Mouse (Mus musculus) heart, postnatal 36 days (tissue): ENCODE measurements around the gene Igsf21. TPM values are rescaled to one million over a fixed set of nuclear protein-coding genes. Genes with fewer than 3 reads are reported as not detected.

Source experiments
- DNase-seq, 2 experiments: peaks; one replicate each; pipeline ENCODE4 v3.0.0; 2021 to 2022
- intact Hi-C: fragments of 180-260 bp; cut with DNase I; formaldehyde crosslinking; loops from one replicate; pipeline ENCODE4 v1.15.1; 2025
- total RNA-seq, 2 experiments: library from RNA; stranded (reverse); gene quantifications; 2 replicates each; pipeline ENCODE4 v1.2.3; 2021

Gene Igsf21
- total RNA-seq, 2 experiments from 2014 or later, result 0.33 TPM; not detected in 1

- intact Hi-C loops, result no loop called here
- no peak for DNase-seq
Measured at GRCm38 (mm10) chr4:140070331-140070652, 176.3 kb downstream of the Igsf21 start.

GRCm38 (mm10) chr4:140069563-140070330 is 176.8 kb downstream of the Igsf21 start:
- no peak for DNase-seq
- intact Hi-C loops, result no loop called here

- no peak for DNase-seq
- intact Hi-C loops, result no loop called here
Measured at GRCm38 (mm10) chr4:140068468-140068867, 178.1 kb downstream of the Igsf21 start.

- DNase-seq, result no peak
- intact Hi-C loops, result no loop called here
Measured at GRCm38 (mm10) chr4:140066011-140066410, 180.6 kb downstream of the Igsf21 start.

GRCm38 (mm10) chr4:140063153-140063671 is 183.4 kb downstream of the Igsf21 start:
- no peak for DNase-seq
- intact Hi-C loops, result no loop called here

- intact Hi-C loops, result no loop called here
- DNase-seq, result no peak
Measured at GRCm38 (mm10) chr4:140060251-140060650, 186.3 kb downstream of the Igsf21 start.

- no peak for DNase-seq
- intact Hi-C loops, result no loop called here
Measured at GRCm38 (mm10) chr4:140053042-140053441, 193.5 kb downstream of the Igsf21 start.

- no peak for DNase-seq
- intact Hi-C loops, result no loop called here
Measured at GRCm38 (mm10) chr4:140052575-140052974, 194.0 kb downstream of the Igsf21 start.

GRCm38 (mm10) chr4:140047807-140048362 is 198.7 kb downstream of the Igsf21 start:
- DNase-seq, result no peak
- intact Hi-C loops, result no loop called here

- DNase-seq, result peak; percentile 3 to 8
- intact Hi-C loops, result no loop called here
Measured at GRCm38 (mm10) chr4:140043953-140044352, 202.6 kb downstream of the Igsf21 start.

GRCm38 (mm10) chr4:140038586-140039411 is 207.8 kb downstream of the Igsf21 start:
- DNase-seq, result no peak
- intact Hi-C loops, result no loop called here

GRCm38 (mm10) chr4:140037784-140038387 is 208.7 kb downstream of the Igsf21 start:
- intact Hi-C loops, result no loop called here
- peak; percentile 25 to 41 for DNase-seq

GRCm38 (mm10) chr4:140035232-140035631 is 211.4 kb downstream of the Igsf21 start:
- no peak for DNase-seq
- intact Hi-C loops, result no loop called here

GRCm38 (mm10) chr4:140033394-140033793 is 213.2 kb downstream of the Igsf21 start:
- peak; percentile 11 to 45 for DNase-seq
- intact Hi-C loops, result no loop called here

GRCm38 (mm10) chr4:140030415-140030814 is 216.2 kb downstream of the Igsf21 start:
- intact Hi-C loops, result no loop called here

GRCm38 (mm10) chr4:140030040-140030386 is 216.6 kb downstream of the Igsf21 start:
- DNase-seq, result no peak
- intact Hi-C loops, result no loop called here

More at GRCm38 (mm10) chr4:140030415-140030814, 216.2 kb downstream of the Igsf21 start:
- DNase-seq, result peak; percentile 31 to 38

GRCm38 (mm10) chr4:140029324-140030039 is 217.1 kb downstream of the Igsf21 start:
- intact Hi-C loops, result no loop called here

GRCm38 (mm10) chr4:140023833-140024232 is 222.8 kb downstream of the Igsf21 start:
- intact Hi-C loops, result no loop called here
- DNase-seq, result no peak

More at GRCm38 (mm10) chr4:140029324-140030039, 217.1 kb downstream of the Igsf21 start:
- no peak for DNase-seq

GRCm38 (mm10) chr4:140015916-140016315 is 230.7 kb downstream of the Igsf21 start:
- intact Hi-C loops, result no loop called here
- no peak for DNase-seq
